Mouse (Mus musculus) erythroblast, embryonic 14.5 days (primary cell): ENCODE data around the gene Traf2. TPM values are rescaled to one million over a fixed set of nuclear protein-coding genes. Genes with fewer than 3 reads are reported as not detected.

Source experiments
- H3K27me3 ChIP-seq: 2 replicates; pipeline ENCODE4 v1.6.1; 2012; ENCODE audit warnings: inconsistent platforms; ENCODE audit not compliant: control insufficient read depth
- H3K36me3 ChIP-seq: 2 replicates; pipeline ENCODE4 v1.6.1; 2012; ENCODE audit warnings: mild to moderate bottlenecking, inconsistent platforms; ENCODE audit not compliant: control insufficient read depth
- H3K4me1 ChIP-seq: 2 replicates; pipeline ENCODE4 v1.6.1; 2012; ENCODE audit warnings: inconsistent platforms; ENCODE audit not compliant: control insufficient read depth
- H3K4me3 ChIP-seq: replicated peaks from 2 replicates; pipeline ENCODE3; 2012; ENCODE audit warnings: moderate library complexity, mild to moderate bottlenecking, inconsistent platforms
- H3K9me3 ChIP-seq: 2 replicates; pipeline ENCODE4 v1.6.1; 2012; ENCODE audit warnings: low read length, inconsistent platforms, mixed read lengths; ENCODE audit not compliant: control insufficient read depth
- GATA1 ChIP-seq: IDR thresholded peaks from 2 replicates; pipeline ENCODE4 v1.6.1; 2012; ENCODE audit warnings: low read length, inconsistent platforms, mixed read lengths
- TAL1 ChIP-seq: IDR thresholded peaks from 3 replicates; pipeline ENCODE4 v1.6.1; 2012; ENCODE audit warnings: low read length, inconsistent platforms, mixed read lengths
- polyA plus RNA-seq: library from polyadenylated mRNA; stranded (reverse); fragments of >175 nt; gene quantifications from 2 replicates; pipeline ENCODE4 v1.2.3, GENCODE M21; 2012

Gene Traf2
- polyA plus RNA-seq = 0.84 and 0.95 TPM in 2 replicates

- Histone ChIP-seq H3K4me1 (peaks cover 38% of the 10 kb centered on the region), H3K9me3 (no peaks in the 10 kb centered on the region), H3K4me3 (peak within 1 kb of the TSS; percentile 81), H3K27me3 (no peaks in the 10 kb centered on the region; the same call in 1 of the 2 replicates), H3K36me3 (peaks cover 20% of the 10 kb centered on the region)
- no peak for TF ChIP-seq GATA1
- no peak for TF ChIP-seq TAL1
Measured at GRCm38 (mm10) chr2:25546811-25547491, at the start of gene Traf2. TSS of gene Traf2 (minus strand) at chr2:25546940.

GRCm38 (mm10) chr2:25591863-25592262 is 45.1 kb upstream of the Traf2 start:
- H3K27me3 ChIP-seq = no peaks in the 10 kb centered on the region
- no peaks in the 10 kb centered on the region for H3K4me1 ChIP-seq
- no peaks in the 10 kb centered on the region for H3K9me3 ChIP-seq
- no peak overlapping the region for H3K4me3 ChIP-seq
- TF ChIP-seq TAL1 = no peak
- peaks cover 90% of the 10 kb centered on the region for H3K36me3 ChIP-seq

GRCm38 (mm10) chr2:25588227-25588907 is 41.6 kb upstream of the Traf2 start:
- Histone ChIP-seq H3K9me3 (no peaks in the 10 kb centered on the region), H3K36me3 (peaks cover 90% of the 10 kb centered on the region), H3K4me1 (no peaks in the 10 kb centered on the region), H3K27me3 (no peaks in the 10 kb centered on the region), H3K4me3 (no peak overlapping the region)
- TF ChIP-seq GATA1 (no peak), TAL1 (no peak)

- Histone ChIP-seq H3K4me1 (peaks cover 8% of the 10 kb centered on the region), H3K4me3 (no peak overlapping the region), H3K27me3 (no peaks in the 10 kb centered on the region), H3K9me3 (no peaks in the 10 kb centered on the region), H3K36me3 (peaks cover 87% of the 10 kb centered on the region)
- TF ChIP-seq GATA1 (no peak), TAL1 (no peak)
Measured at GRCm38 (mm10) chr2:25587290-25587689, 40.5 kb upstream of the Traf2 start.

GRCm38 (mm10) chr2:25585601-25586000 is 38.9 kb upstream of the Traf2 start:
- Histone ChIP-seq H3K9me3 (no peaks in the 10 kb centered on the region), H3K27me3 (peaks cover 9% of the 10 kb centered on the region), H3K4me1 (peaks cover 18% of the 10 kb centered on the region), H3K4me3 (no peak overlapping the region), H3K36me3 (peaks cover 70% of the 10 kb centered on the region)
- TF ChIP-seq TAL1 (no peak), GATA1 (no peak)

DNA sequence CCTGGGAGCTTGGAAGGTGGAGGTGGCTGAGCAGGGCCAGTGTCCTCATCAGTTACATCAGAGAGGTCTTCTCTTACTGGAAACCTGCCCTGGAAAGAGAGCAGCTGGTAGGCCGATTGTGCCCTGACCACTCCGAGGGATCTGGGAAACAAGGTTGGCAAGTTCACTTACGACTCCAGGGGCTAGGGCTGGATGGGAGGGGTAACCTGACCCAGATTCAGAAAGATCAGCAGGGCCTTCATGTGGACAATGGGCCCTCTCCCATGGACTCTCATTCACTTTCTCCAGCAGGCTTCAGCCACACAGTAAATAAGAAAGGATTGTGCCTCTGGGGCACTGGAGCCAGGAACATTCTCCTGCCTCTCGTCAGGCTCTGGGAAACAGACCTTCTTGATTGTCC is 38.1 kb upstream of the Traf2 start:
- Histone ChIP-seq H3K4me3 (no peak overlapping the region), H3K9me3 (no peaks in the 10 kb centered on the region), H3K4me1 (peaks cover 19% of the 10 kb centered on the region), H3K27me3 (peaks cover 16% of the 10 kb centered on the region), H3K36me3 (peaks cover 62% of the 10 kb centered on the region)
- TF ChIP-seq TAL1 = no peak
- TF ChIP-seq GATA1 = no peak

DNA sequence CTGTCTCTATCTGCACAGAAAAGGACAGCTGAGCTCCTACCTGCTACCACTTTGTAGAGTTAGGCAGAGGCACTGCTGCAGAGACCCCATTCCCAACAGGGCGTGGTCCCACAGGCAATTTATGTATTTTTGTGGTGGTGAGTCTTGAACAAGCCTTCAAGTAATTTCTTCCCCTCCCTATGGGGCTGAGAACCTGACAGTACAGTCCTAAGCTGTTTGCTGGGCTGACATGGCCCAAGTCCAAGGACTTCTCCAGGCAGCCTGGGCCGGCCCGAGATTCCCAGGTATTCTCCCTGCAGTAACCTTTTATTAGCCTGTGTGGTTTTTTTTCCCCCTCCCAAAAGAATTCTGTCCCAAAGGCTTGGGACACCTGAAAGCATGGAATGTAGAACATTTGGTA is 37.4 kb upstream of the Traf2 start:
- peaks cover 58% of the 10 kb centered on the region for H3K36me3 ChIP-seq
- peaks cover 3% of the 10 kb centered on the region for H3K9me3 ChIP-seq
- TF ChIP-seq TAL1 (no peak), GATA1 (no peak)

GRCm38 (mm10) chr2:25583571-25583970 is 36.8 kb upstream of the Traf2 start:
- no peak for TF ChIP-seq GATA1
- TF ChIP-seq TAL1 = no peak
- peaks cover 29% of the 10 kb centered on the region for H3K27me3 ChIP-seq
- H3K4me1 ChIP-seq = peaks cover 22% of the 10 kb centered on the region
- no peak overlapping the region for H3K4me3 ChIP-seq
- peaks cover 9% of the 10 kb centered on the region for H3K9me3 ChIP-seq
- peaks cover 55% of the 10 kb centered on the region for H3K36me3 ChIP-seq

More for the DNA sequence above, 37.4 kb upstream of the Traf2 start:
- H3K27me3 ChIP-seq = peaks cover 23% of the 10 kb centered on the region
- H3K4me3 ChIP-seq = no peak overlapping the region
- H3K4me1 ChIP-seq = peaks cover 22% of the 10 kb centered on the region

- Histone ChIP-seq H3K9me3 (peaks cover 14% of the 10 kb centered on the region), H3K4me3 (no peak overlapping the region), H3K4me1 (peaks cover 24% of the 10 kb centered on the region), H3K27me3 (peaks cover 34% of the 10 kb centered on the region), H3K36me3 (peaks cover 50% of the 10 kb centered on the region)
- TF ChIP-seq TAL1 = no peak
- no peak for TF ChIP-seq GATA1
Measured at GRCm38 (mm10) chr2:25583120-25583481, 36.4 kb upstream of the Traf2 start.
